8 mouse cellular contexts compared by ENCODE assay signal in genomic region chr12:26469098-26470041, GRCm38 (mm10). TPM values are rescaled to one million over a fixed set of nuclear protein-coding genes. Genes with fewer than 3 reads are reported as not detected.
A peak's percentile ranks its signal among the peaks of the same experiment; 100 is the strongest.
DNase-seq lines count a peak whose midpoint lies in the region; ATAC-seq and TF ChIP-seq lines count a peak whose summit lies in the region.

Gene Cmpk2, plus strand, starts transcription at chr12:26469204.

- no peaks in the 10 kb centered on the region; the same call in 1 of the 2 replicates for H3K4me1 ChIP-seq in forebrain, embryonic 11.5 days (replicated peaks; ENCODE audit: control insufficient read depth, insufficient read depth, low read length)
- H3K4me1 ChIP-seq in heart, embryonic 16.5 days (ENCODE audit: control insufficient read depth, insufficient read depth, low read length): peaks cover 4% of the 10 kb centered on the region; the same call in 1 of the 2 replicates
- peaks cover 40 to 45% of the 10 kb centered on the region in 2 experiments for H3K4me1 ChIP-seq in liver, embryonic 14.5 days (replicated peaks; ENCODE audit: control insufficient read depth in 2 of 2, insufficient read depth in 2 of 2, low read length in 1 of 2)
- H3K4me1 ChIP-seq in stomach, embryonic 15.5 days: 0 out of 2 replicates have a peak, but pooled peaks cover 4% of the 10 kb centered on the region

- peak within 1 kb of the TSS; percentile 19; the same call in 1 of the 2 replicates for H3K27ac ChIP-seq in forebrain, embryonic 11.5 days (ENCODE audit: low read depth, low read length)
- peak within 1 kb of the TSS; percentile 41 for H3K27ac ChIP-seq in heart, embryonic 16.5 days (ENCODE audit: low read length)
- peak within 1 kb of the TSS; percentile 54 for H3K27ac ChIP-seq in liver, embryonic 14.5 days
- H3K27ac ChIP-seq in stomach, embryonic 15.5 days: peak within 1 kb of the TSS; percentile 73

- H3K9me3 ChIP-seq in forebrain, embryonic 11.5 days (ENCODE audit: control insufficient read depth, low read length): no peaks in the 10 kb centered on the region
- H3K9me3 ChIP-seq in heart, embryonic 16.5 days (replicated peaks; ENCODE audit: control insufficient read depth, low read length): no peaks in the 10 kb centered on the region
- H3K9me3 ChIP-seq in liver, embryonic 14.5 days (ENCODE audit: control insufficient read depth, low read length): no peaks in the 10 kb centered on the region
- no peaks in the 10 kb centered on the region for H3K9me3 ChIP-seq in stomach, embryonic 15.5 days

- TF ChIP-seq CTCF in liver, embryonic 14.5 days (IDR thresholded peaks at IDR 0.05; ENCODE audit: low read depth): peak; percentile 66

- peak; percentile 90 for DNase-seq in CD4-positive, CD25-positive, alpha-beta regulatory T cell, adult 2 months (ENCODE audit: low read depth, low spot score)
- peak; percentile 64 for DNase-seq in c-Kit-positive CD71-negative TER-119-negative erythroid progenitor cells, embryonic 14.5 days (ENCODE audit: low read depth)
- peak; percentile 88 for DNase-seq in forebrain, embryonic 11.5 days (ENCODE audit: low spot score)
- peak; percentile 92 to 93 for DNase-seq in kidney, postnatal 36 days
- DNase-seq in liver, embryonic 14.5 days (ENCODE audit: low read depth in 3 of 3, low spot score in 3 of 3): peak; percentile 61 to 71 (median 68)
- DNase-seq in neural tube, embryonic 10.5 days (ENCODE audit: extremely low spot score, low spot score): peak; percentile 81

- no peak for TF ChIP-seq EP300 in liver, embryonic 14.5 days (IDR thresholded peaks at IDR 0.05; ENCODE audit: low read depth)

- H3K9ac ChIP-seq in forebrain, embryonic 11.5 days (ENCODE audit: low read length): peak within 1 kb of the TSS; percentile 81
- H3K9ac ChIP-seq in heart, embryonic 16.5 days (ENCODE audit: low read length): peak within 1 kb of the TSS; percentile 85
- peak within 1 kb of the TSS; percentile 82 for H3K9ac ChIP-seq in liver, embryonic 14.5 days (replicated peaks)
- peak within 1 kb of the TSS; percentile 31 for H3K9ac ChIP-seq in stomach, embryonic 15.5 days

- peak within 1 kb of the TSS; percentile 64 for H3K4me3 ChIP-seq in forebrain, embryonic 11.5 days (ENCODE audit: low read depth, low read length)
- H3K4me3 ChIP-seq in heart, embryonic 16.5 days (ENCODE audit: low read length): peak within 1 kb of the TSS; percentile 59
- peak within 1 kb of the TSS; percentile 84 to 90 for H3K4me3 ChIP-seq in liver, embryonic 14.5 days (ENCODE audit: insufficient read depth in 1 of 2, low read depth in 2 of 2, low read length in 2 of 2)
- peak within 1 kb of the TSS; percentile 62 for H3K4me3 ChIP-seq in stomach, embryonic 15.5 days (replicated peaks)

- H3K36me3 ChIP-seq in forebrain, embryonic 11.5 days (ENCODE audit: control insufficient read depth, insufficient read depth, low read length): no peaks in the 10 kb centered on the region
- H3K36me3 ChIP-seq in heart, embryonic 16.5 days (ENCODE audit: control insufficient read depth, insufficient read depth): no peaks in the 10 kb centered on the region
- no peaks in the 10 kb centered on the region; the same call in 1 of the 2 replicates for H3K36me3 ChIP-seq in liver, embryonic 14.5 days (replicated peaks; ENCODE audit: control insufficient read depth, insufficient read depth, low read depth)
- no peaks in the 10 kb centered on the region for H3K36me3 ChIP-seq in stomach, embryonic 15.5 days

- peak within 1 kb of the TSS; percentile 100 for H3K4me2 ChIP-seq in forebrain, embryonic 11.5 days (ENCODE audit: low read depth, low read length, severe bottlenecking)
- H3K4me2 ChIP-seq in heart, embryonic 16.5 days (ENCODE audit: low read depth, low read length): peak within 1 kb of the TSS; percentile 79
- peak within 1 kb of the TSS; percentile 96 for H3K4me2 ChIP-seq in liver, embryonic 14.5 days (ENCODE audit: low read depth)
- peak within 1 kb of the TSS; percentile 97 for H3K4me2 ChIP-seq in stomach, embryonic 15.5 days

- ATAC-seq in forebrain, embryonic 11.5 days (replicated peaks; ENCODE audit: low FRiP score): peak; percentile 77
- peak; percentile 76 for ATAC-seq in heart, embryonic 16.5 days (replicated peaks; ENCODE audit: extremely low read depth, insufficient read depth, low FRiP score)
- peak; percentile 51 for ATAC-seq in liver, embryonic 14.5 days (ENCODE audit: insufficient read depth)
- peak; percentile 83 for ATAC-seq in stomach, embryonic 15.5 days (ENCODE audit: insufficient read depth, low FRiP score, low read depth)

- H3K27me3 ChIP-seq in forebrain, embryonic 11.5 days (ENCODE audit: control insufficient read depth, insufficient read depth, low read length): no peaks in the 10 kb centered on the region
- H3K27me3 ChIP-seq in heart, embryonic 16.5 days (ENCODE audit: control insufficient read depth, insufficient read depth, low read length): no peaks in the 10 kb centered on the region
- no peaks in the 10 kb centered on the region for H3K27me3 ChIP-seq in liver, embryonic 14.5 days (ENCODE audit: control insufficient read depth, insufficient read depth, low read length)
- no peaks in the 10 kb centered on the region for H3K27me3 ChIP-seq in stomach, embryonic 15.5 days (replicated peaks)

- under 1% methylated on average over 69 of the region's 69 CpGs for WGBS in forebrain, embryonic 11.5 days
- WGBS in heart, embryonic 16.5 days: under 1% methylated on average over 69 of the region's 69 CpGs
- WGBS in liver, embryonic 14.5 days (ENCODE audit: insufficient replicate concordance): under 1% methylated on average over 69 of the region's 69 CpGs
- WGBS in stomach, embryonic 15.5 days: under 1% methylated on average over 69 of the region's 69 CpGs

RNA-seq across cellular contexts. Expression of gene Cmpk2, which starts in this region (rescaled TPM):
- polyA plus RNA-seq in forebrain, embryonic 11.5 days (2014; fragmentation: Nextera tagmentation; extraction: Ambion mirVana): 7.4 TPM in 2 replicates
- polyA plus RNA-seq in heart, embryonic 16.5 days (2015; fragmentation: Nextera tagmentation; extraction: Ambion mirVana): 3.1 and 4.1 TPM in 2 replicates
- 3.6 and 4.5 TPM in 2 replicates for polyA plus RNA-seq in liver, embryonic 14.5 days (2012; rRNA removed)
- polyA plus RNA-seq in liver, embryonic 14.5 days (2014; fragmentation: Nextera tagmentation; extraction: Ambion mirVana): 10.2 and 13.5 TPM in 2 replicates
- 6.2 and 6.7 TPM in 2 replicates for polyA plus RNA-seq in stomach, embryonic 15.5 days (2015; fragmentation: Nextera tagmentation; extraction: Ambion mirVana)

Comparison
In these comparisons a context has a peak if more than half of its experiments do, and no peak if none do; other contexts are left out.
1. Peak in every context shown above with its lines: DNase-seq, ATAC-seq, H3K4me3 ChIP-seq and H3K27ac ChIP-seq.
2. H3K27ac ChIP-seq: peak in every context shown above with its lines; median percentile 73 in stomach, embryonic 15.5 days; 54 in liver, embryonic 14.5 days; 41 in heart, embryonic 16.5 days; 19 in forebrain, embryonic 11.5 days.
3. H3K9ac ChIP-seq: peak in every context shown above with its lines; median percentile 85 in heart, embryonic 16.5 days; 82 in liver, embryonic 14.5 days; 81 in forebrain, embryonic 11.5 days; 31 in stomach, embryonic 15.5 days.